Mouse (Mus musculus): ENCODE measurements around the gene Lims1. TPM values are rescaled to one million over a fixed set of nuclear protein-coding genes. Genes with fewer than 3 reads are reported as not detected.

Gene Lims1
- total and polyA plus RNA-seq, 3 experiments: 40.4 to 74.7 (median 40.7) TPM

GRCm38 (mm10) chr10:58354561-58354960 is 31.3 kb downstream of the Lims1 start (continued):
- TF ChIP-seq JUND (conservative IDR thresholded peaks at IDR 0.05; ENCODE audit: low read depth, low read length): no peak; the same call in 1 of the 2 replicates
- TF ChIP-seq USF2 (conservative IDR thresholded peaks at IDR 0.05; ENCODE audit: low read depth, low read length): no peak
- TF ChIP-seq IRF4 (IDR thresholded peaks at IDR 0.05; ENCODE audit: low read depth, low read length): peak; percentile 61; the same call in 1 of the 2 replicates

GRCm38 (mm10) chr10:58356460-58356859 is 33.2 kb downstream of the Lims1 start:
- dilution Hi-C loops (cut with MboI; ENCODE audit: extremely low pct_ligation_motif_present, extremely low pct_unique_long_range_greater_than_20kb, low sequenced_read_pairs) (no loop called here), in situ Hi-C loops (cut with MboI; ENCODE audit: low pct_ligation_motif_present, low pct_unique_long_range_greater_than_20kb, low sequenced_read_pairs) (no loop called here)
- peak overlapping the region; percentile 23; the same call in 1 of the 2 replicates for H3K27ac ChIP-seq (ENCODE audit: insufficient read depth, low read depth)
- no peak overlapping the region for H3K9ac ChIP-seq (ENCODE audit: insufficient read depth, low read depth)
- H3K9me3 ChIP-seq (replicated peaks; ENCODE audit: low read length): no peaks in the 10 kb centered on the region
- H3K4me3 ChIP-seq (replicated peaks in 1 of 3; ENCODE audit: low read depth in 2 of 3, low read length in 2 of 3, poor library complexity in 1 of 3): no peak overlapping the region
- TF ChIP-seq NRF1 (IDR thresholded peaks at IDR 0.05; ENCODE audit: low read depth, low read length) (no peak), MAFK (IDR thresholded peaks at IDR 0.05; ENCODE audit: insufficient replicate concordance, low read length) (peak; percentile 55; the same call in 1 of the 2 replicates)
- peaks cover 4 to 43% of the 10 kb centered on the region in 2 experiments for H3K4me1 ChIP-seq (ENCODE audit: control insufficient read depth in 1 of 2, insufficient read depth in 2 of 2)
- peaks cover 13 to 37% of the 10 kb centered on the region in 2 experiments for H3K36me3 ChIP-seq (replicated peaks in 1 of 2; ENCODE audit: control insufficient read depth in 1 of 2, insufficient read depth in 1 of 2, low read length in 1 of 2)
- peaks cover 81% of the 10 kb centered on the region for H3K79me2 ChIP-seq (replicated peaks; ENCODE audit: control insufficient read depth, extremely low read depth, insufficient read depth, poor library complexity, severe bottlenecking)
- no peak for DNase-seq (ENCODE audit: extremely low read depth)
- H3K4me2 ChIP-seq (ENCODE audit: insufficient read depth, low read depth, poor library complexity, severe bottlenecking): no peak overlapping the region
- H3K27me3 ChIP-seq (replicated peaks): no peaks in the 10 kb centered on the region

- dilution Hi-C loops (cut with MboI; ENCODE audit: extremely low pct_ligation_motif_present, extremely low pct_unique_long_range_greater_than_20kb, low sequenced_read_pairs): no loop called here
- H3K4me3 ChIP-seq (replicated peaks in 1 of 3; ENCODE audit: low read depth in 2 of 3, low read length in 2 of 3, poor library complexity in 1 of 3): no peak overlapping the region
Measured at GRCm38 (mm10) chr10:58359123-58359522, 35.9 kb downstream of the Lims1 start.

More at GRCm38 (mm10) chr10:58359123-58359522, 35.9 kb downstream of the Lims1 start:
- H3K36me3 ChIP-seq (replicated peaks in 1 of 2; ENCODE audit: control insufficient read depth in 1 of 2, insufficient read depth in 1 of 2, low read length in 1 of 2): peaks cover 18 to 49% of the 10 kb centered on the region in 2 experiments
- no peaks in the 10 kb centered on the region for H3K27me3 ChIP-seq (replicated peaks)
- no peaks in the 10 kb centered on the region for H3K9me3 ChIP-seq (replicated peaks; ENCODE audit: low read length)
- in situ Hi-C loops (cut with MboI; ENCODE audit: low pct_ligation_motif_present, low pct_unique_long_range_greater_than_20kb, low sequenced_read_pairs): no loop called here
- TF ChIP-seq IRF4 (IDR thresholded peaks at IDR 0.05; ENCODE audit: low read depth, low read length): no peak
- no peak for TF ChIP-seq POLR2AphosphoS2 (IDR thresholded peaks at IDR 0.05; ENCODE audit: low read depth, low read length)
- TF ChIP-seq MXI1 (IDR thresholded peaks at IDR 0.05; ENCODE audit: low read depth, low read length): no peak
- no peak for TF ChIP-seq UBTF (IDR thresholded peaks at IDR 0.05; ENCODE audit: low read depth, low read length)
- peak; percentile 30 to 79; a peak in 3 of 4 replicates for TF ChIP-seq CTCF (conservative IDR thresholded peaks at IDR 0.05 in 1 of 2, IDR thresholded peaks at IDR 0.05 in 1 of 2; ENCODE audit: low read depth in 2 of 2, low read length in 2 of 2)
- no peak for TF ChIP-seq RCOR1 (conservative IDR thresholded peaks at IDR 0.05; ENCODE audit: low read depth, low read length)
- no peak for TF ChIP-seq ZNF384 (IDR thresholded peaks at IDR 0.05; ENCODE audit: low read depth, low read length)
- no peak for TF ChIP-seq MAFK (IDR thresholded peaks at IDR 0.05; ENCODE audit: insufficient replicate concordance, low read length)
- TF ChIP-seq USF1 (IDR thresholded peaks at IDR 0.05; ENCODE audit: low read depth, low read length): no peak
- no peak for TF ChIP-seq POLR2A (IDR thresholded peaks at IDR 0.05; ENCODE audit: low read depth, low read length)
- no peak for TF ChIP-seq HCFC1 (IDR thresholded peaks at IDR 0.05; ENCODE audit: low read depth, low read length)
- TF ChIP-seq ZMIZ1 (IDR thresholded peaks at IDR 0.05; ENCODE audit: low read depth, low read length): no peak
- peak; percentile 75 for TF ChIP-seq RAD21 (IDR thresholded peaks at IDR 0.05; ENCODE audit: low read depth, low read length)
- peak; percentile 60 for TF ChIP-seq SMC3 (IDR thresholded peaks at IDR 0.05; ENCODE audit: low read depth, low read length)
- TF ChIP-seq ZKSCAN1 (IDR thresholded peaks at IDR 0.05; ENCODE audit: borderline replicate concordance, low read depth, low read length): no peak
- TF ChIP-seq EP300 (IDR thresholded peaks at IDR 0.05; ENCODE audit: low read length): no peak
- H3K79me2 ChIP-seq (replicated peaks; ENCODE audit: control insufficient read depth, extremely low read depth, insufficient read depth, poor library complexity, severe bottlenecking): peaks cover 84% of the 10 kb centered on the region
- H3K4me2 ChIP-seq (ENCODE audit: insufficient read depth, low read depth, poor library complexity, severe bottlenecking): no peak overlapping the region
- no peak for DNase-seq (ENCODE audit: extremely low read depth)
- H3K4me1 ChIP-seq (ENCODE audit: control insufficient read depth in 1 of 2, insufficient read depth in 2 of 2): peaks cover 11 to 50% of the 10 kb centered on the region in 2 experiments
- no peak overlapping the region for H3K9ac ChIP-seq (ENCODE audit: insufficient read depth, low read depth)
- H3K27ac ChIP-seq (ENCODE audit: insufficient read depth, low read depth): no peak overlapping the region
